Mouse (Mus musculus) left cerebral cortex, postnatal 4 days (tissue): Measurements from ENCODE around the gene Des. TPM values are rescaled to one million over a fixed set of nuclear protein-coding genes. Genes with fewer than 3 reads are reported as not detected.
A peak's percentile ranks its signal among the peaks of the same experiment; 100 is the strongest.

Experiments
- DNase-seq: peaks from one replicate; pipeline ENCODE4 v3.0.0-alpha.2; 2022
- intact Hi-C: fragments of 180-260 bp; cut with DNase I; formaldehyde crosslinking; loops from one replicate; pipeline ENCODE4 v1.15.1; 2025
- total RNA-seq, 2 experiments: library from RNA; stranded (reverse); gene quantifications; 2 replicates each; pipeline ENCODE4 v1.2.3; 2021

The Des gene
- total RNA-seq, 2 experiments from 2014 or later = 1.6 to 2.5 TPM

DNA sequence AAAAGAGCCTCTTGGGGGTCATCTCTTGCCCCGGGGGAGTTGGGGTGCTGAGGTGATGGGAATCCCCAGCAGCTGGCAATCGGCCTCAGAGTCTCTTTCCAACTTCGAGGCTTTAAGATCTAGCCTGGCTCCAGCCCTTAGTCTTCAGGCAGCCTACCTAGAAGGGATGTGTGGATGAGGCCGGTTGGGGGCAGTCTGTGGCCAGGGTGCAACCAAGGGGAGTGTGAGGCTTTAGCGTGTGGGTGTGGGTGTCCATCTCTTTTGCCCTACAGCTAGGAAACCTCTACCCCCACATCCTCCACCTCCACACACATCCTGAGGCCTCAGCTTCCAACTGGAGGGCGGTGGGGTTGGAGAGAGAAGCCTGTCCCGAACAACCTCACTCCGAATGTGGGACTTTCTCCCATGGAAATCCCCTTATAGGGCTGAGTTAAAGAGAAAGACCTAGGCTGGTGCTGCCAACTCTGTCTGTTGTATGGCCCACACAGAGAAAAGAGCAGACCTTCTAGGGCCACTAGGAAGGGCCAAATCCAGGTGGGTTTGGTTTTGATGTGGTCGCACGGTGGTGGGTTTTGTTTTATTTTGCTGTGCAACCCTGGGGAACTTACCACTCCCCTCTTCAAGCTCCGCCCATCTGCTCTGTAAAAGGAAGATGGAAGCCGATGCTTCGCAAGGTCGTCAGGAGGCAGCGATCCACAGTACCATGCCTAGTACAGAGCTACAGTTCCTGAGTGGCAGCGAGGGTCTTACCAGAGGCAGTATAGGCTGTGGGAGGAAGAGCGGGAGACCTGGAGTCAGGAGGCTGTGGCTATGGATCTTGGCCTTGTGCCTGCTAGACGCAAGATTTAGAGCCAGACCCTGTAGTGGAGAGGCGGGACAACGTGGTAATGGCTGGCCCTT, 14.8 kb upstream of the Des start:
- intact Hi-C loops = no loop called here
- no peak for DNase-seq

DNA sequence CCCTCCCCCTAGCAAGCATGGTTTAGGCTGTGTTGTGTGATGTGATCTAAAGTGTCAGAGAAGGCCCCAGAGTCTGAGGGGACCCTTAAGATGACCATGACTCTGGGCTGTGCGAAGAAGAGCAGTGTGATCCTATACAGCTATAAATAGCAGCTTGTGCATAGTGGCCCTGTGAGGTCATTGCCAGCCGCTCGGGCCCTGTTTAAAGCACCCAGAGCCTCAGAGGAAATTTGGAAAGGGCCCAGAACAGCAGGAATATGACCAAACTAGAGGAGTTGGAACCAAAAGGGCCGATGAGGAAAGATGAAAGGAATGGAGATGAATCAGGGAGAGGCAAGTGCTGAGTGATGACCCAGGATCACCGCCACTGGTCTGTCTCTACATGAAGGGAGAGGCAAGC, 12.8 kb upstream of the Des start:
- no peak for DNase-seq
- intact Hi-C loops = no loop called here

DNA sequence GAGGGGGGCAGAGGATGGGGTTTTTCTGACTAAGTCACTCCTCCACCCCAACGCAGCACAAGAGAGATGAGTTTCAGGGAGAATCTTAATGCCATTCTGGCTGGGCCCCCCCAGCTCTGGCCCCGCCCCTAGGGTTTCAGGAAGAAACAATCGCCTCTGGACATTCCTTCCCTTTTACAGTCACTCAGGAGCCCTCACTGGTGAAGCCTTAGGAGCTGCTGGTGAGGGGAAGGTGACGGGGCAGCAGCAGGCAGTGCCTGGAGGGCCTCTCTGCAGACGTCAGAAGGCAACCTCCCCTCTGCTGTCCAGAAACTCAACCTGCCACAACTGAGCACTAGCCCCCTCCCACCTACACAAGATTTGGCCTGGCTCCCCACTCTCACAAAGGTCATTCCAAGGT, 10.9 kb upstream of the Des start:
- no peak for DNase-seq
- intact Hi-C loops = no loop called here

DNA sequence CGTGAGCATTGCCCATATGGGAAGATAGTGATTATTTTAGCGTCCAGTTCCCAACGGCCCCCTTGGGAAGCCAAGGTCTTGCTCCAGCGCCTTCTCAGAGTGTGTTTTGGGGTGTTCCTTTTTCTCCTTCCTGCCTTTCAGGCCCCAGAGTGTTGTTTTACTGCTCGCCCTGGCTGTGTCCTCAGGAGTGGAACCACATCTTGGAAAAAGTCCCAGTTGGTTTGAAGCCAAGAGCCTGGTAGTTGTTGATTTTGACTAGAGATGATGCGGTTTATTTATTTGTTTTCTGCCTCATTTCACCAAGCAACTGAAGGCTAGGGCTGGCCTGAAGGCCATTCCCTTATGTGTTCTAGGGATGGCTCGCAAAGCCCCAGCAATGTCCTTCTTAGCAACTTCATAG, 2.9 kb upstream of the Des start:
- intact Hi-C loops = no loop called here
- DNase-seq = peak; percentile 62

DNA sequence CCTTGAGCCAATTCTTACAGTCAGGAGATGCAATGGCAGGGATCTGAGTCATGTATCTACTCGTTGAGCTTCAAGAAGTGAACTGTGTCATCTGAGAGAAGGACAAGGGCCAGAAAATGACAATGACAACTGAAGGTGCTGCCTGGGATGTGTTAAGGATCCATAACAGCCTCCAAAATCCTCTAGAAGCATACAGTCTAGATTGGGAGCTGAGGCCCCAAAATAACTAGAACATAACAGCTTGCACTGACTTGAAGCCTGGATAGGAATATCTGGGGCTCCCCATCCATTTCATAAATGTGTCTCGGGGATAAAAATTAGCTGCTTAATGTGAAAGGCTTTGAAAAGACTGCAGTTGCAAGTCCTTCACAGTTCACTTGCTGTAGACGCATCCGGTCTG, 2.1 kb upstream of the Des start:
- no peak for DNase-seq
- intact Hi-C loops = no loop called here

DNA sequence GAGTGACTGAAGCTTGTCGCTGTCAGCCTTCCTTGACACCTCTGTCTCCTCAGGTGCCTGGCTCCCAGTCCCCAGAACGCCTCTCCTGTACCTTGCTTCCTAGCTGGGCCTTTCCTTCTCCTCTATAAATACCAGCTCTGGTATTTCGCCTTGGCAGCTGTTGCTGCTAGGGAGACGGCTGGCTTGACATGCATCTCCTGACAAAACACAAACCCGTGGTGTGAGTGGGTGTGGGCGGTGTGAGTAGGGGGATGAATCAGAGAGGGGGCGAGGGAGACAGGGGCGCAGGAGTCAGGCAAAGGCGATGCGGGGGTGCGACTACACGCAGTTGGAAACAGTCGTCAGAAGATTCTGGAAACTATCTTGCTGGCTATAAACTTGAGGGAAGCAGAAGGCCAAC, 783 bp upstream of the Des start:
- intact Hi-C loops = no loop called here
- DNase-seq = no peak

DNA sequence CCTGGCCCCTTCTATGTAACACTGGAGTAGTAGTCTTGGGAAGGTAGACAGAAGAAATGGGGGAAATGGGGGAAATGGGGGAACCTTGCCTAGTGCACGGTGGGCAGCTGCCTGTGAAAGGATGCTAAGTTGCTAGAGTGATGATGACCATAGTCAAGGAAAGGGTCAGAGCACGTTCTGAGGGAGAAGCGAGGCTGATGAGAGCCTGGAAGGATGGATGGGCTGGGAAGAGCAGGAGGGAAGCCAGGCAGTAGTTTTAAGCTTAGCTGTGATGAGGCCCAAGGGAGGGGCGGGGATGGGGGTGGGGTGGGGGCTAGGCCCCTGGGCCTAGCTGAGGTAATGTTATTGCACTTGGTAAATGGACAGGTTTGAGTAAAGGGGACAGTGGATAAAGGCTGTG, 994 bp downstream of the Des start:
- intact Hi-C loops = no loop called here
- no peak for DNase-seq

DNA sequence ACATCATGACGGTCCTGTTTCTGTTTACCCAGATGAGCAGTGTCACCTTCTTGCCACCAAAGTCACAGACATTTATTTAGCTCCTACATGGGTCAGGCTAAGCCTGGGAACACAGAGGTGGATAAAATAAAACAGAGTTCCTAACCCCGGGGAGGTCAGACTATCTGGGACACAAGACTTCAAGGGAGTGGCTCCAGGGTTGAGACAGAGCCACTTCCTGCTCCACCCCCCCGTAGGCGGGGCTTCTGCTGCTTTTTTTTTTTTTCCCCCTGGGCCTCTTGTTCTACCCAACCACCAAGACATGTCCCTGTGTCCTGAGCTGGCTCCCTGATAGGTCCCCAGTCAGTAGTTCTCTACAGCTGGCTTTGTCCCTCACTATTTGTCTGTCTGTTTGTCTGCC, 1.6 kb downstream of the Des start:
- DNase-seq = no peak
- intact Hi-C loops = no loop called here

DNA sequence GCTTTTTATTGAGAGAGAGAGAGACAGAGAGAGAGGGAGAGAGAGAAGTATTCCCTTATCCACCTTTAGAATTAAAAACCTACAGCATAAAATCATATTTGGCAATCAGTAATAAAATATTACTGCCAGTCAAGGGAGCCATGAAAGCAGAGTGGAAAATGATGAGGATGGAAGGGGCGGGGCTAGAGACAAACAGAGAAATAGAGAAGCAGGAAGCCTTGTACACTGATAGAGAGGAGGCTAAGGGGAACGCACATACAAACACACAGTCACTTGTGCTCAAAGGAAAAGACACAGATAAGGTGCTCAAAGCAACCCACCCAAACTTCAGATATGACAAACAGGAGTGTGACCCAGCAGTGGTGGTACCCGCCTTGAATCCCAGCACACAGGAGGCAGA, 3.7 kb downstream of the Des start:
- intact Hi-C loops = no loop called here

DNA sequence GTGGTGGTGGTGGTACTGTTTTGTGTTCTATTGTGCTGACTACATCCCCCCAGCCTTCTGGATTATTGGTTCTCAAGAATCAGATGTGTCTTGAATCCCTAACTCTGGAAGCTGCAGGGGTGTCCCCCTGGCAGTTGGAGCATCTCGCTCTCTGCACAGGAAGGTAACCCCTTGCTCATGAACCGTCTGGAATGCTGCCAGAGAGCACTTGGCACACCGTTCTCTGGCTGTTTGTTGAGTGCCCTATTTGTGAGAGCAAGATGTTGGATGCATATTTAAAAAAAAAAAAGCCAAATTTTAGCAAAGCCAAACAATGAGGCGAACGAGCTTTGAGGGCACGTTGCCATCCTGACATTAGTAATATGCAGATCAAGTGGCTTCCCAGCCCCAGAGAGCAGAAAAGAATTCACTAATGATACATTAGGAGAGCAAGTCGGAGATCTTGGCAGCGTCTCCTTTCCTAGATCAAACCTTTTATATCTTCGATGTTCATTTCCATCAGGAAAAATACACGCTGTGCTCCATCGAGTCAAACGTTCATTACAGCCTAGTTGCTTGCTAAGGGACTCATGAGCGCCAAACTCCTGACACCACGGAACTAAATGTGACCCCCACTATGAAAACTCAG, 5.5 kb downstream of the Des start:
- intact Hi-C loops = no loop called here
- no peak for DNase-seq

More for the DNA sequence above, 3.7 kb downstream of the Des start:
- DNase-seq = no peak

DNA sequence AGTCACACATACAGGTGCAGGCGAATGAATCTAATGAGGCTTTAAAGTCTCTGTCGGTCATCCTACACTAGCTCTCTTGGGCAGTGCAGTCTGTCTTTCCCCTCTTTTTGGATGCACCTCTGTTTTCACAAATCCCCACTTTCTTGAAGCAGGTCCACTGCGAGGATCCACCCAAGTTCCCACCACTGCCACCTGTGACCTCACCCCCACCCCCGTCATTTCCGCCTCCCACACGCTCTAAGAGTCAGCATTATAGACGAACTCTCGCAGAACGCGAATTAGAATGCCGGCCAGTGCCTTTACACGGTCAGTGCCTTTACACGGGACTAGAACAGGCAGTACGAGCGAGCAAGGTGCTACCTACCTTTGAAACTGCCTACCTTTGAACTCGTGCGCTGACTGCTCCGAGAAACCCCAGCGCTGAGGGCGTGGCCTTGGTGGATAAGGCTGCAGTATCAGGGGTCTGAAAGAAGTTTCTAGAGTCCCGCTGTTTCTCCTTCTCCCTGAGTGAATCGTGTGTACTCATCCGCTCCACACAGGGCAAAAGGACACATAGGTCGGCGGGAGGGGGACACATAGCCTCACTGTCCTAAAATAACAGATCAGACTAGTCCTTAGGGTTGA, 9.3 kb downstream of the Des start:
- DNase-seq = no peak
- intact Hi-C loops = no loop called here

DNA sequence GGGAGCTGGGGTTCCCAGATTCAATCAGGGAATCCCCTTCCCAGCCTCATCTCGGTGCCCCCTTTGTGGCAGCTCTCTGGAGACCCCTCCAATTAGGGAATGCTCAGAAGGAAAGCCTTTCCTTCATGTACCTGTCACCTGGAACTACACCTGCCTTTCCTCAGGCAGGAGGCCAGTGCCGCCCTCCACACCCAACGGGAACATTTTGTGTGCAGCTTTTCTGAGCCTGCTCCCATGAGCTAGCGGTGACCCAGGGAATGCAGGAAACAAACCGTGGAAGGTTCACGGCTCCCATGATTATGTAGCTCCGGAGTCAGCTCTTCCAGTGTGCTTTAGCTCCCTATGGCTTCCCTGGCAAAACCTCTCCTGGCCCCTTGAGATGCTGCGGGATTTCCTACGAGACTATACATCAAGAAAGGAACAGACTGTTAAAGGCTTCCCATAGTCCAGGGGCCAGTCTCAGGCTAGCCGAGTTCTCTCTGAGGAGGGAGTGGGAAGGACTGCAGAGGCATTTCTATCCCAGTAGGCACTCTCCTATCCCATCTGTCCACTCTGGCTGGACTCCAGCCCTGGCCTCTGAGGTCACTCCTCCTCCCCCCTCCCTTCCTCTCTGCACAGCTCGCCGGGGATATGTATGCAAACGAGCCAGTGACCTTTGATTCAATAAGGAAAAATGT, 10.0 kb downstream of the Des start:
- intact Hi-C loops = no loop called here
- DNase-seq = peak; percentile 93

DNA sequence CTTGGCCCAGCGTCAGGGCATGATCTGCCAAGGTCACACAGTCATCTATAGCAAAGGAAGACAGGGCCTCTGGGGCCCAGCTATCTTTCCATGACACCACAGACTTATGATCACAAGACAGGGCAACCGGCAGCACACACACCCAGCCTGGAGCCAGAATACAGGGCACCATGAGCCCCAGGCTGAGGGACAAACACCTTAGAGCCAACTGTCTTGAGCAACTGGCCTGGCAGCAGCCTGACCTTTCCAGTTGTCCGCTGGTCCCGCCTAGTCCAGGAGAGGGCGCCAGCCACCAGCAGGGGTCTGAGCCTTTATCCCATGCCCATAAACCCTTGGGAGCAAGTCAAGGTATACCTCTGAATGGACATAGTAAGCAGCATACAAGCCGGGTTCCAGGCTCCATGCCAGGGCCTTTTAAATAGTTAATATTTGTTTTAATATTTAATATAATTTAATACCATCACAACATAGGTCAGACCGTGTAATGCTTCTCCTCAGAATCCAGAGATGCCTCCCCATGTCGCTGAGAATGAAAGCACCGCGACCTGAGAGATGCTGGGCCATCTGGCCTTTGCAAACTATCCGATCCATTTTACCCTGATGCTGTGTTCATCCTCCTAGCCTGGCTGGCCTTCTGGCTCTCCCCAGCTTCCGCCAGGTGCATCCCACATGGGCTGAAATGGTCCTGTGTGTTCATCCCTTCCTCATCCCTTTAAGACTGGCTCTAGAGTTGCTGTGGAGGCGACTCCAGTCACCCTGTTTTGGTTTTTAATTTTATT, 11.4 kb downstream of the Des start:
- intact Hi-C loops = no loop called here
- peak; percentile 56 for DNase-seq

DNA sequence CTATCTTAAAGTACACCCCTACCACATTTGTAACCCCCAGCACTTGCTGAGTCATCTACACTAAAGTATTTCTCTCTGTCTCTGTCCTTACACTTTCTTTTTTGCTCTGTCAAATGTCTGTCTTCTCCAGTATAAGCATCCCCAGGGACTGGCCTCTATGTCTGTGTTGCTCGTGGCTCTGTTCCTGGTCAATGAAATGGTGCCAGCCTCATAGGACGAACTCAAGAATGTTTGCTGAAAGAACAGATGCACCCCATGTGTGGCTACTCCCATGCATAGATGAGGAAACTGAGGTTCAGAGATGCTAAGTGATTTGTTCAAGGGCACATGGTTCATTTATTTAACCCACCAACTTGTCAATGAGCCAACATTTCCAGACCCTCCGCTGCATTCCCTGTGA, 12.3 kb downstream of the Des start:
- DNase-seq = no peak
- intact Hi-C loops = no loop called here

DNA sequence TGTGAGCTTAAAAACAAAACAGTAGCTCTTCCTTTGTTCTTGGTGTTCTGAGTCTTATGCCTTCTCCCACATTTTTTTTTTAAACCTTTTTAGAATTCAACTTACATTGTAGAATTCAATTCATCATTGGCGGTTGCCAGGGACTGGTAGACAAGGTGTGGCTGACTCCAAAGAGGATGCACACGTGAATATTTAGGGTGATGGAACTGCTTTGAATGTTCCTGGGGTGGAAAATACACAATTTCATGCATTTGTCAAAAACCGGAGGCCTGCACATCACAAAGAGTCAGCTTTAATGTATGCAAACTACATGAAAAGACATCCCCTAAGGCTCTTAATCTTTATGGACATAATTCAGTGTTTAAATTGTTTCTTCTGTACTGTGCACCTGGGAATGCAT, 13.1 kb downstream of the Des start:
- no peak for DNase-seq
- intact Hi-C loops = no loop called here

DNA sequence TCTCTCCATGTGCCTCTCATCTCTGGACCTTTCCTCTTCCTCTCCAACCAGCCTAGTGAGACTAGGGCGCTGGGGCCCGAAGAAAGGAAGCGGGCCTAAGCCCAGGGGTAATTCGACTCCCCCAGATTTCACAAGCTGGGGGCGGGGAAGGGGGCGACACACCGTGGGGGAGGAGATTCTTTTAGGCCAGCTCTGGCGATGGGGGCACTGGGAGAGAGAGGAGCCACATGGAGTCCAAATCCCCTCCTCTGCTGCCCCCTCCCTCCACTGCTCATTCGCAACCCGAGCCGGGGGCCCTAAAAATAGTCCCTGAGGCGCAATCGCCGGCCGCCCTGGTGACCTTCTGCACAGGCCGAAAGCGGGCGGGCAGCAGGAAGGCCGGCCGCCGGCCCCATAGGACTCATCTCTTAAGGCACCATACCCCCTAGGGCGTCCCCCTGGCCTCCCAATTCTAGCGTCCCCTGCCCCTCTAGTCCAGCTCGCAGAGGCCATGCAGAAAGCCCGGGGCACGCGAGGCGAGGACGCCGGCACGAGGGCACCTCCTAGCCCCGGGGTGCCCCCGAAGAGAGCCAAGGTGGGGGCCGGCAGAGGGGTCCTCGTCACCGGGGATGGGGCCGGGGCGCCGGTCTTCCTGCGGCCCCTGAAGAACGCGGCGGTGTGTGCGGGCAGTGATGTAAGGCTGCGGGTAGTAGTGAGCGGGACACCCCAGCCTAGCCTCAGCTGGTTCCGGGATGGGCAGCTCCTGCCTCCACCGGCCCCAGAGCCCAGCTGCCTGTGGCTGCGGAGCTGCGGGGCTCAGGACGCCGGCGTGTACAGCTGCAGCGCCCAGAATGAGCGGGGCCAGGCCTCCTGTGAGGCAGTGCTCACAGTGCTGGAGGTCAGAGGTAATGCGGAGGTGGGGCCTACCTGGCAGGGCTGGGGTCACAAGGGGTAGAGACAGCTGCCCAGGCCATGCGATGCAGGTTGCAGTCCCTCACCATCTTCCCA, 15.1 kb downstream of the Des start, which contains the start of gene Speg:
Speg (plus strand) TSS at position 348 of the 987 bp plus-strand sequence.
- intact Hi-C loops = no loop called here
- DNase-seq = no peak

DNA sequence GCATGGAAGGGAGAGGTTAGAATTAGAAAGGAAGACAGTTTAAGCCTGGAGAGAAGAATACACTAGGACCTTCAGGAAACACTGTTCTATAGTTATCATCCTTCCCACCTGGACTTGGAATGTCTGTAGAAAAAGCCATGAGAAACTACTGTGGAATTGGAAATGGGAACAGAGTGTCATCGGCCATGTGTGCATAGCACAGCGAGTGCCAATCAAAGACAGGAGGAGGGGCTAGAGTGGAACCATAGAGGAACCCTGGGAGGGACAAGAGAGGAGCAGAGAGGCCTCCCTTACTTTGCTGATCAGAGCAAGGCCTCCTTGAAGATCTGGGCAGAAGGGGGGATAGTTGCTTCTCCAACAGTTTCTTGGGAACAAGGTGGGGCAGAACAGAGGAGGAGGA, 19.1 kb downstream of the Des start:
- DNase-seq = no peak
- intact Hi-C loops = no loop called here

DNA sequence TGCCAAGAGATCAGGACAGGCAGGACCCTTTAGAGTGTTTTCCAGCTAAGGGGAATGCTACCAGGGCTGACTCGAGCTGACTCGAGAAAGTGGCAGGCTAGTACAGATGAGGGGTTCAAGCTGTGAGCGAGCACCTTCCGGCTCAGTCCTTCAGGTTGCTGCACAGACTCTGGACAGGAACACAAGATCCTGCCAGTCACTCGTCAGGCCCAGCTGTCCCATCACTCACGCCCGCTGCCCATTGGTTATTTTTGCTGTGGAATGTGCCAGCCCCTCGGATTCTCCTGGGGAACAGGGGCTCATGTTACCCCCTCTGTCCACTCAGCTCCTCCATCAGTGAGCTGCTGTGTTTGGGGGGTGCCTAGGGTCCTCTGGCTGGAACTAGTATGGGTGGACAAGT, 19.8 kb downstream of the Des start:
- DNase-seq = no peak
- intact Hi-C loops = no loop called here

DNA sequence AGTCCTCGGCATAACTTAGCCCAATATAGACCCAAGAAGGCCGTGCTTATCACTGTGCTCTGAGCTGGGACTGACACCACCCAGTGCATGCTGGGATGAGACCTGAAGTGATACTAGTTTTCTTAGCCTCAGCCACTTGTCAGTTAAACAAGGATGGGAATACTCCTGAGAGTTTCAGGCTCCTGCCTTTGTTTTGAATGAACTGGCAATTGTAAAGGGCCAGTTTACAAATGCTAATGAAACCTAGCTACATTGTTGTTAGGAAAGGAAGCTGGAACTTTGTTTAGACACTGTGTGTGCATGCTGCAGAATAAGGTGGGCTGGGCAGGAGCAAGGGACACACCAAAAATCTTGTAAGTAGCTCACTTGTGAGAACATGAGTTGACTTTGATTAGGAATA, 20.8 kb downstream of the Des start:
- no peak for DNase-seq
- intact Hi-C loops = no loop called here
